In genomic region chr10:54169320-54169719, GRCm38 (mm10) we compare ENCODE assay signal across 10 mouse cellular contexts.
DNase-seq lines count a peak whose midpoint lies in the region; ATAC-seq and TF ChIP-seq lines count a peak whose summit lies in the region.
"Had no signal": no experiment of that assay in that cellular context is flagged by ENCODE, and none has a peak within 500 bp of the region (broad histone marks: within the 10 kb centered on the region; RNA-seq: fewer than 3 reads in every experiment).

No protein-coding gene starts in this region.

- 55% methylated on average over 7 of the region's 7 CpGs for WGBS in forebrain, embryonic 15.5 days
- 86% methylated on average over 7 of the region's 7 CpGs for WGBS in forebrain, embryonic 12.5 days
- WGBS in forebrain, embryonic 16.5 days: 56% methylated on average over 7 of the region's 7 CpGs
- 65% methylated on average over 7 of the region's 7 CpGs for WGBS in limb, embryonic 14.5 days

- H3K27me3 ChIP-seq in forebrain, embryonic 15.5 days: no peaks in the 10 kb centered on the region
- H3K27me3 ChIP-seq in forebrain, embryonic 12.5 days: no peaks in the 10 kb centered on the region
- no peaks in the 10 kb centered on the region for H3K27me3 ChIP-seq in forebrain, embryonic 16.5 days (replicated peaks; ENCODE audit: control insufficient read depth, insufficient read depth, low read length)
- H3K27me3 ChIP-seq in limb, embryonic 14.5 days (ENCODE audit: control insufficient read depth, insufficient read depth, low read length): no peaks in the 10 kb centered on the region
- H3K27me3 ChIP-seq: limb, embryonic 12.5 days had no signal

- H3K4me2 ChIP-seq in forebrain, embryonic 15.5 days (replicated peaks): no peak overlapping the region
- H3K4me2 ChIP-seq in forebrain, embryonic 12.5 days: no peak overlapping the region
- no peak overlapping the region for H3K4me2 ChIP-seq in forebrain, embryonic 16.5 days (ENCODE audit: low read length)
- H3K4me2 ChIP-seq in limb, embryonic 14.5 days (replicated peaks; ENCODE audit: low read depth, low read length, severe bottlenecking): no peak overlapping the region
- H3K4me2 ChIP-seq: limb, embryonic 12.5 days had no signal

- ATAC-seq in forebrain, embryonic 15.5 days (replicated peaks): peak; percentile 51; the same call in 1 of the 2 replicates
- ATAC-seq in forebrain, embryonic 12.5 days (ENCODE audit: low FRiP score): no peak
- ATAC-seq in forebrain, embryonic 16.5 days: peak; percentile 71
- ATAC-seq in limb, embryonic 14.5 days (ENCODE audit: low FRiP score, low read depth): no peak

- no peak for TF ChIP-seq POLR2A in limb, embryonic 14.5 days (IDR thresholded peaks at IDR 0.05; ENCODE audit: borderline replicate concordance, extremely low read depth, insufficient read depth, insufficient read length)

- no peak overlapping the region for H3K27ac ChIP-seq in forebrain, embryonic 15.5 days (replicated peaks)
- H3K27ac ChIP-seq in forebrain, embryonic 12.5 days: no peak overlapping the region
- H3K27ac ChIP-seq in forebrain, embryonic 16.5 days (ENCODE audit: low read length): no peak overlapping the region
- H3K27ac ChIP-seq in limb, embryonic 14.5 days (replicated peaks; ENCODE audit: low read depth, low read length): no peak overlapping the region
- H3K27ac ChIP-seq: limb, embryonic 12.5 days had no signal

- 0 out of 2 replicates have a peak, but pooled peaks cover 3% of the 10 kb centered on the region for H3K4me1 ChIP-seq in forebrain, embryonic 15.5 days
- no peaks in the 10 kb centered on the region for H3K4me1 ChIP-seq in forebrain, embryonic 12.5 days
- 0 out of 2 replicates have a peak, but pooled peaks cover 6% of the 10 kb centered on the region for H3K4me1 ChIP-seq in forebrain, embryonic 16.5 days (replicated peaks; ENCODE audit: control insufficient read depth, insufficient read depth, low read length)
- 0 out of 2 replicates have a peak, but pooled peaks cover 4% of the 10 kb centered on the region for H3K4me1 ChIP-seq in limb, embryonic 14.5 days (ENCODE audit: control insufficient read depth, insufficient read depth, low read length)
- H3K4me1 ChIP-seq: limb, embryonic 12.5 days had no signal

- no peaks in the 10 kb centered on the region for H3K9me3 ChIP-seq in forebrain, embryonic 15.5 days
- H3K9me3 ChIP-seq in forebrain, embryonic 12.5 days: no peaks in the 10 kb centered on the region
- no peaks in the 10 kb centered on the region for H3K9me3 ChIP-seq in forebrain, embryonic 16.5 days (ENCODE audit: control insufficient read depth, low read length)
- H3K9me3 ChIP-seq in limb, embryonic 14.5 days (ENCODE audit: control insufficient read depth, low read length): no peaks in the 10 kb centered on the region
- H3K9me3 ChIP-seq: limb, embryonic 12.5 days had no signal

- no peak overlapping the region for H3K4me3 ChIP-seq in forebrain, embryonic 15.5 days
- no peak overlapping the region for H3K4me3 ChIP-seq in forebrain, embryonic 12.5 days (replicated peaks)
- no peak overlapping the region for H3K4me3 ChIP-seq in forebrain, embryonic 16.5 days (replicated peaks; ENCODE audit: low read length)
- H3K4me3 ChIP-seq in limb, embryonic 14.5 days (replicated peaks; ENCODE audit: low read length): no peak overlapping the region
- H3K4me3 ChIP-seq: limb, embryonic 12.5 days had no signal

- DNase-seq in lung, postnatal 10 days: peak; percentile 25
- no peak for DNase-seq in lung, postnatal 14 days
- DNase-seq in limb, embryonic 14.5 days (ENCODE audit: low spot score): peak; percentile 55
- DNase-seq in adrenal gland, adult 2 months: no peak
- no peak for DNase-seq in kidney, adult 11 months
- DNase-seq: right cerebral cortex, postnatal 14 days had no signal

- H3K9ac ChIP-seq in forebrain, embryonic 15.5 days (replicated peaks): no peak overlapping the region
- no peak overlapping the region for H3K9ac ChIP-seq in forebrain, embryonic 12.5 days
- no peak overlapping the region for H3K9ac ChIP-seq in forebrain, embryonic 16.5 days (replicated peaks; ENCODE audit: low read depth, low read length)
- H3K9ac ChIP-seq in limb, embryonic 14.5 days (ENCODE audit: low read depth, low read length, severe bottlenecking): no peak overlapping the region
- H3K9ac ChIP-seq: limb, embryonic 12.5 days had no signal

- no peaks in the 10 kb centered on the region for H3K36me3 ChIP-seq in forebrain, embryonic 15.5 days
- H3K36me3 ChIP-seq in forebrain, embryonic 12.5 days (replicated peaks): no peaks in the 10 kb centered on the region
- H3K36me3 ChIP-seq in forebrain, embryonic 16.5 days (ENCODE audit: control insufficient read depth, insufficient read depth): no peaks in the 10 kb centered on the region
- H3K36me3 ChIP-seq in limb, embryonic 14.5 days (ENCODE audit: control insufficient read depth, insufficient read depth, low read length): no peaks in the 10 kb centered on the region
- H3K36me3 ChIP-seq: limb, embryonic 12.5 days had no signal

Comparison
In these comparisons a context has a peak if more than half of its experiments do, and no peak if none do; other contexts are left out.
1. ATAC-seq: peak in forebrain, embryonic 15.5 days (single experiment) and forebrain, embryonic 16.5 days (single experiment); none in forebrain, embryonic 12.5 days (single experiment) and limb, embryonic 14.5 days (single experiment).
2. DNase-seq: peak in lung, postnatal 10 days (single experiment) and limb, embryonic 14.5 days (single experiment); none in lung, postnatal 14 days (single experiment), adrenal gland, adult 2 months (single experiment) and kidney, adult 11 months (single experiment).